Mouse (Mus musculus) midbrain, embryonic 11.5 days (tissue): ENCODE data around the gene Stmnd1. TPM values are rescaled to one million over a fixed set of nuclear protein-coding genes. Genes with fewer than 3 reads are reported as not detected.
"Not testable (repeated sequence)": the region's sequence is repeated elsewhere in the genome, so short reads cannot be mapped to it uniquely, and the experiment has no call there.

Experiments
- ATAC-seq: fragments of 200-750 bp; cut with Nextera tagmentation; 2 replicates; pipeline ENCODE4 v1.8.0; 2017; ENCODE audit warnings: moderate TSS enrichment, moderate library complexity; ENCODE audit not compliant: low FRiP score
- DNase-seq: peaks from one replicate; pipeline ENCODE4 v3.0.0; 2015; ENCODE audit warnings: low spot score; ENCODE audit errors: missing footprints
- H3K27ac ChIP-seq: fragments of 300-500 bp; sonication (generic); 2 replicates; pipeline ENCODE4 v1.5.1; 2014; ENCODE audit warnings: low read depth, low read length
- H3K27me3 ChIP-seq: fragments of 300-500 bp; sonication (generic); 2 replicates; pipeline ENCODE4 v1.6.1; 2014; ENCODE audit warnings: mild to moderate bottlenecking, low read length, moderate library complexity, mixed read lengths; ENCODE audit not compliant: control insufficient read depth, insufficient read depth
- H3K36me3 ChIP-seq: fragments of 300-500 bp; sonication (generic); 2 replicates; pipeline ENCODE4 v1.6.1; 2014; ENCODE audit warnings: mild to moderate bottlenecking, low read length, moderate library complexity, mixed read lengths; ENCODE audit not compliant: control insufficient read depth, insufficient read depth
- H3K4me1 ChIP-seq: fragments of 300-500 bp; sonication (generic); 2 replicates; pipeline ENCODE4 v1.6.1; 2014; ENCODE audit warnings: low read length; ENCODE audit not compliant: control insufficient read depth, insufficient read depth
- H3K4me2 ChIP-seq: fragments of 300-500 bp; sonication (generic); 2 replicates; pipeline ENCODE4 v1.6.1; 2014; ENCODE audit warnings: mild to moderate bottlenecking, moderate library complexity
- H3K4me3 ChIP-seq: fragments of 300-500 bp; sonication (generic); 2 replicates; pipeline ENCODE4 v1.5.1; 2014; ENCODE audit warnings: low read depth, low read length
- H3K9ac ChIP-seq: fragments of 300-500 bp; sonication (generic); 2 replicates; pipeline ENCODE4 v1.6.1; 2014; ENCODE audit warnings: low read length
- H3K9me3 ChIP-seq: fragments of 300-500 bp; sonication (generic); 2 replicates; pipeline ENCODE4 v1.6.1; 2016; ENCODE audit warnings: low read length; ENCODE audit not compliant: control insufficient read depth
- WGBS: fragments of 180-500 bp; shearing (Covaris S2); extraction: QIAGEN DNeasy Blood & Tissue Kit; methylation state at CpG from one replicate; pipeline ENCODE4 v1.1.7; 2014; 5-methylcytosine and 5-hydroxymethylcytosine counted together
- polyA plus RNA-seq: library from polyadenylated mRNA; unstranded; fragments of >200 nt; fragmentation: Nextera tagmentation; extraction: Ambion mirVana; gene quantifications from 2 replicates; pipeline ENCODE4 v1.2.1, GENCODE M21; 2014

Gene Stmnd1
- polyA plus RNA-seq, result 0.10 TPM in 1 of 2 replicates, not detected in the other

- Histone ChIP-seq H3K4me3 (peak within 1 kb of the TSS; percentile 5; the same call in 1 of the 2 replicates), H3K9me3 (no peaks in the 10 kb centered on the region), H3K36me3 (no peaks in the 10 kb centered on the region), H3K27ac (no peak within 1 kb of the TSS), H3K27me3 (no peaks in the 10 kb centered on the region), H3K9ac (peak within 1 kb of the TSS; percentile 47), H3K4me2 (peak within 1 kb of the TSS; percentile 44), H3K4me1 (peaks cover 17% of the 10 kb centered on the region)
- DNase-seq (peak; percentile 90), ATAC-seq (no peak)
- 11% methylated on average over 8 of the region's 8 CpGs for WGBS
Measured at GRCm38 (mm10) chr13:46273453-46274110, at the start of gene Stmnd1. Gene Stmnd1 (plus strand): TSS chr13:46273721.

GRCm38 (mm10) chr13:46226956-46227355 lies 46.6 kb upstream of the Stmnd1 start:
- Histone ChIP-seq H3K4me1 (no peaks in the 10 kb centered on the region), H3K4me3 (no peak overlapping the region), H3K27me3 (no peaks in the 10 kb centered on the region), H3K9me3 (no peaks in the 10 kb centered on the region), H3K4me2 (no peak overlapping the region), H3K9ac (no peak overlapping the region), H3K27ac (no peak overlapping the region), H3K36me3 (no peaks in the 10 kb centered on the region)
- no peak for ATAC-seq
- no peak for DNase-seq
- WGBS, result 58% methylated on average over 2 of the region's 2 CpGs

GRCm38 (mm10) chr13:46227486-46227885 lies 46.0 kb upstream of the Stmnd1 start:
- Histone ChIP-seq H3K9ac (no peak overlapping the region), H3K4me2 (no peak overlapping the region), H3K4me1 (no peaks in the 10 kb centered on the region), H3K27me3 (no peaks in the 10 kb centered on the region), H3K9me3 (no peaks in the 10 kb centered on the region), H3K36me3 (no peaks in the 10 kb centered on the region), H3K4me3 (no peak overlapping the region), H3K27ac (no peak overlapping the region)
- DNase-seq (no peak), ATAC-seq (no peak)
- WGBS, result 89% methylated on average over 4 of the region's 4 CpGs

- H3K4me1 ChIP-seq, H3K4me2 ChIP-seq, H3K9me3 ChIP-seq, ATAC-seq, H3K9ac ChIP-seq, DNase-seq, H3K36me3 ChIP-seq, H3K27me3 ChIP-seq, H3K4me3 ChIP-seq, H3K27ac ChIP-seq: not testable (repeated sequence)
- 93% methylated on average over 1 of the region's 1 CpGs for WGBS
Measured at GRCm38 (mm10) chr13:46228750-46229149, 44.8 kb upstream of the Stmnd1 start.

- Histone ChIP-seq H3K4me3 (no peak overlapping the region), H3K27ac (no peak overlapping the region), H3K36me3 (no peaks in the 10 kb centered on the region), H3K4me1 (no peaks in the 10 kb centered on the region), H3K9ac (no peak overlapping the region), H3K4me2 (no peak overlapping the region), H3K27me3 (no peaks in the 10 kb centered on the region), H3K9me3 (no peaks in the 10 kb centered on the region)
- WGBS, result 81% methylated on average over 5 of the region's 5 CpGs
- DNase-seq (no peak), ATAC-seq (no peak)
Measured at GRCm38 (mm10) chr13:46231514-46232085, 41.9 kb upstream of the Stmnd1 start.

- ATAC-seq (no peak), DNase-seq (no peak)
- WGBS, result 79% methylated on average over 7 of the region's 7 CpGs
- Histone ChIP-seq H3K4me3 (no peak overlapping the region), H3K27ac (no peak overlapping the region), H3K9ac (no peak overlapping the region), H3K9me3 (no peaks in the 10 kb centered on the region), H3K4me2 (no peak overlapping the region), H3K27me3 (no peaks in the 10 kb centered on the region), H3K36me3 (no peaks in the 10 kb centered on the region), H3K4me1 (no peaks in the 10 kb centered on the region)
Measured at GRCm38 (mm10) chr13:46237723-46238349, 35.7 kb upstream of the Stmnd1 start.

- ATAC-seq, result no peak
- H3K4me1 ChIP-seq, result no peaks in the 10 kb centered on the region
- no peak overlapping the region for H3K4me2 ChIP-seq
- H3K36me3 ChIP-seq, result no peaks in the 10 kb centered on the region
- H3K4me3 ChIP-seq, result no peak overlapping the region
- no peak overlapping the region for H3K27ac ChIP-seq
- no peaks in the 10 kb centered on the region for H3K27me3 ChIP-seq
- no peaks in the 10 kb centered on the region for H3K9me3 ChIP-seq
- H3K9ac ChIP-seq, result no peak overlapping the region
- WGBS, result 87% methylated on average over 7 of the region's 7 CpGs
- DNase-seq, result no peak
Measured at GRCm38 (mm10) chr13:46238796-46239195, 34.7 kb upstream of the Stmnd1 start.

- Histone ChIP-seq H3K4me2 (no peak overlapping the region), H3K4me1 (no peaks in the 10 kb centered on the region), H3K9ac (no peak overlapping the region), H3K36me3 (no peaks in the 10 kb centered on the region), H3K27me3 (no peaks in the 10 kb centered on the region), H3K27ac (no peak overlapping the region), H3K4me3 (no peak overlapping the region), H3K9me3 (no peaks in the 10 kb centered on the region)
- ATAC-seq (no peak), DNase-seq (no peak)
- 61% methylated on average over 9 of the region's 9 CpGs for WGBS
Measured at GRCm38 (mm10) chr13:46241391-46242188, 31.9 kb upstream of the Stmnd1 start.

GRCm38 (mm10) chr13:46253753-46254152 lies 19.8 kb upstream of the Stmnd1 start:
- H3K36me3 ChIP-seq, result no peaks in the 10 kb centered on the region
- H3K4me1 ChIP-seq, result no peaks in the 10 kb centered on the region
- no peaks in the 10 kb centered on the region for H3K27me3 ChIP-seq
- DNase-seq (no peak), ATAC-seq (no peak)
- no peak overlapping the region for H3K4me3 ChIP-seq
- H3K4me2 ChIP-seq, result no peak overlapping the region
- H3K9ac ChIP-seq, result no peak overlapping the region
- H3K27ac ChIP-seq, result no peak overlapping the region
- H3K9me3 ChIP-seq, result no peaks in the 10 kb centered on the region
- WGBS, result 82% methylated on average over 3 of the region's 3 CpGs
